Mouse (Mus musculus) stomach, postnatal 0 days (tissue): ENCODE data around the gene Gm11555. TPM values are rescaled to one million over a fixed set of nuclear protein-coding genes. Genes with fewer than 3 reads are reported as not detected.
"Not testable (repeated sequence)": the region's sequence is repeated elsewhere in the genome, so short reads cannot be mapped to it uniquely, and the experiment has no call there.

Source experiments
- ATAC-seq: fragments of 200-750 bp; cut with Nextera tagmentation; 2 replicates; pipeline ENCODE4 v1.8.0; 2017; ENCODE audit not compliant: low FRiP score, low TSS enrichment
- DNase-seq: peaks from one replicate; pipeline ENCODE4 v3.0.0-alpha.2; 2016; ENCODE audit warnings: low spot score
- H3K27ac ChIP-seq: fragments of 300-500 bp; sonication (generic); replicated peaks from 2 replicates; pipeline ENCODE4 v1.5.1; 2014; ENCODE audit warnings: mild to moderate bottlenecking, control low read depth
- H3K27me3 ChIP-seq: fragments of 300-500 bp; sonication (generic); 2 replicates; pipeline ENCODE4 v1.6.1; 2014; ENCODE audit warnings: low read length; ENCODE audit not compliant: control insufficient read depth, insufficient read depth
- H3K36me3 ChIP-seq: fragments of 300-500 bp; sonication (generic); 2 replicates; pipeline ENCODE4 v1.6.1; 2014; ENCODE audit warnings: low read length, mixed read lengths; ENCODE audit not compliant: control insufficient read depth, insufficient read depth
- H3K4me1 ChIP-seq: fragments of 300-500 bp; sonication (generic); replicated peaks from 2 replicates; pipeline ENCODE4 v1.6.1; 2014; ENCODE audit warnings: antibody characterized with exemption; ENCODE audit not compliant: control insufficient read depth, insufficient read depth
- H3K4me2 ChIP-seq: fragments of 300-500 bp; sonication (generic); replicated peaks from 2 replicates; pipeline ENCODE4 v1.6.1; 2014; ENCODE audit warnings: low read depth, mild to moderate bottlenecking, control low read depth, moderate library complexity
- H3K4me3 ChIP-seq: fragments of 300-500 bp; sonication (generic); 2 replicates; pipeline ENCODE4 v1.5.1; 2014; ENCODE audit warnings: low read depth, low read length, control low read depth
- H3K9ac ChIP-seq: fragments of 300-500 bp; sonication (generic); 2 replicates; pipeline ENCODE4 v1.6.1; 2014; ENCODE audit warnings: mild to moderate bottlenecking, low read length, control low read depth, mixed read lengths
- H3K9me3 ChIP-seq: fragments of 300-500 bp; sonication (generic); 2 replicates; pipeline ENCODE4 v1.6.1; 2016; ENCODE audit warnings: low read length; ENCODE audit not compliant: control insufficient read depth
- CTCF ChIP-seq: IDR thresholded peaks from 2 replicates; pipeline ENCODE4 v1.5.1; 2016; ENCODE audit warnings: antibody characterized with exemption, low read depth, mild to moderate bottlenecking, moderate library complexity
- EP300 ChIP-seq: optimal IDR thresholded peaks from 2 replicates; pipeline ENCODE3; 2016; ENCODE audit warnings: antibody characterized with exemption
- WGBS: fragments of 180-500 bp; shearing (Covaris S2); extraction: QIAGEN DNeasy Blood & Tissue Kit; methylation state at CpG from one replicate; pipeline ENCODE4 v1.1.7; 2014; 5-methylcytosine and 5-hydroxymethylcytosine counted together
- polyA plus RNA-seq: library from polyadenylated mRNA; unstranded; fragments of >200 nt; fragmentation: Nextera tagmentation; extraction: Ambion mirVana; gene quantifications from 2 replicates; pipeline ENCODE4 v1.2.1, GENCODE M21; 2015

The Gm11555 gene
- polyA plus RNA-seq, 1 experiment from 2014 or later = not detected

- no peaks in the 10 kb centered on the region for H3K4me1 ChIP-seq
- DNase-seq (no peak), ATAC-seq (no peak)
- TF ChIP-seq EP300 = no peak
- TF ChIP-seq CTCF = no peak
- no peaks in the 10 kb centered on the region for H3K27me3 ChIP-seq
- no peaks in the 10 kb centered on the region for H3K36me3 ChIP-seq
- 68% methylated on average over 4 of the region's 4 CpGs for WGBS
- H3K27ac ChIP-seq = no peak overlapping the region
- H3K9me3 ChIP-seq = no peaks in the 10 kb centered on the region
- no peak overlapping the region for H3K4me2 ChIP-seq
- no peak overlapping the region for H3K4me3 ChIP-seq
- H3K9ac ChIP-seq = no peak overlapping the region
Observed at GRCm38 (mm10) chr11:99659256-99659655, 9.2 kb upstream of the Gm11555 start.

- H3K4me3 ChIP-seq, DNase-seq, ATAC-seq, H3K9me3 ChIP-seq, H3K36me3 ChIP-seq, H3K27me3 ChIP-seq, H3K4me2 ChIP-seq, H3K4me1 ChIP-seq, H3K9ac ChIP-seq, H3K27ac ChIP-seq: not testable (repeated sequence)
- 58% methylated on average over 10 of the region's 10 CpGs for WGBS
Observed at GRCm38 (mm10) chr11:99658467-99659010, 8.5 kb upstream of the Gm11555 start, which contains the start of gene Gm11563. Gene Gm11563, minus strand, starts transcription at chr11:99658960.

GRCm38 (mm10) chr11:99657051-99657450, 7.0 kb upstream of the Gm11555 start:
- no peak overlapping the region for H3K4me3 ChIP-seq
- no peak overlapping the region for H3K27ac ChIP-seq
- H3K9me3 ChIP-seq = no peaks in the 10 kb centered on the region
- no peak for DNase-seq
- H3K4me2 ChIP-seq = no peak overlapping the region
- no peak for TF ChIP-seq CTCF
- no peak for TF ChIP-seq EP300
- H3K9ac ChIP-seq = no peak overlapping the region
- no peaks in the 10 kb centered on the region for H3K27me3 ChIP-seq
- WGBS = 39% methylated on average over 5 of the region's 5 CpGs
- no peaks in the 10 kb centered on the region for H3K4me1 ChIP-seq
- H3K36me3 ChIP-seq = no peaks in the 10 kb centered on the region
- ATAC-seq = no peak

- H3K27ac ChIP-seq = no peak overlapping the region
- TF ChIP-seq EP300 (no peak), CTCF (no peak)
- no peaks in the 10 kb centered on the region for H3K9me3 ChIP-seq
- no peaks in the 10 kb centered on the region for H3K27me3 ChIP-seq
- DNase-seq = no peak
- ATAC-seq = no peak
- H3K4me3 ChIP-seq = no peak overlapping the region
- H3K9ac ChIP-seq = no peak overlapping the region
- no peaks in the 10 kb centered on the region for H3K4me1 ChIP-seq
- whole genome bisulfite sequencing = 90% methylated on average over 15 of the region's 15 CpGs
- H3K4me2 ChIP-seq = no peak overlapping the region
- no peaks in the 10 kb centered on the region for H3K36me3 ChIP-seq
Observed at GRCm38 (mm10) chr11:99646444-99646843, 3.6 kb downstream of the Gm11555 start.

GRCm38 (mm10) chr11:99644351-99644750, 5.7 kb downstream of the Gm11555 start:
- Histone ChIP-seq H3K36me3 (no peaks in the 10 kb centered on the region), H3K9ac (no peak overlapping the region), H3K9me3 (no peaks in the 10 kb centered on the region), H3K27me3 (no peaks in the 10 kb centered on the region), H3K4me1 (no peaks in the 10 kb centered on the region), H3K27ac (no peak overlapping the region), H3K4me2 (no peak overlapping the region), H3K4me3 (no peak overlapping the region)
- no peak for TF ChIP-seq CTCF
- TF ChIP-seq EP300 = no peak
- WGBS = 62% methylated on average over 3 of the region's 3 CpGs
- no peak for ATAC-seq
- DNase-seq = no peak

GRCm38 (mm10) chr11:99643635-99644139, 6.3 kb downstream of the Gm11555 start, which contains the start of gene Krtap4-7:
Gene Krtap4-7, minus strand, starts transcription at chr11:99644089.
- not testable (repeated sequence) for H3K36me3 ChIP-seq, ATAC-seq, H3K4me3 ChIP-seq, H3K4me2 ChIP-seq, H3K27ac ChIP-seq, H3K9ac ChIP-seq, H3K27me3 ChIP-seq, H3K9me3 ChIP-seq, DNase-seq, H3K4me1 ChIP-seq
- 82% methylated on average over 9 of the region's 9 CpGs for WGBS
